Mouse (Mus musculus): ENCODE data around the gene Vmn2r93.

Gene Vmn2r93

DNA sequence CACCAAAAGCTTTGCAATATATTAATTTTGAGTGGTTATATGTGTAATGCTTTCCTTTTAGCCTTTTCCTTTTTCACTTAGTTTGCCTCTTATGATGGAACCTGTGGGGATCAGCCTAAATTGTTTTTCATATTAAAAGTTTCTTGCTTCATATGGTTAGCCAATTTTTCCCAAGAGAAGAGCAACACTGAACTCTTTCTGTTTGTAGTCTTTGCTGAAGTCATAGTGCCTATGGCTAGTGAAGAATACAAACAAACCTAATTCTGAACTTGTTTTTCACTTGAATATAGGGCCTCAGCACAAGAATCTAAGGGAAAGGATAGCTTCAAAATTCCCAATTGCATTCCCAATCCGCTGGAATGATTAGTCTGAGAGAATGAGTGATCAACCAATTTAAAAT is at the start of gene Vmn2r93:
Gene Vmn2r93, plus strand, starts transcription at position 301 of the 400 bp plus-strand sequence.
- no peak for DNase-seq (ENCODE audit: low spot score)

DNA sequence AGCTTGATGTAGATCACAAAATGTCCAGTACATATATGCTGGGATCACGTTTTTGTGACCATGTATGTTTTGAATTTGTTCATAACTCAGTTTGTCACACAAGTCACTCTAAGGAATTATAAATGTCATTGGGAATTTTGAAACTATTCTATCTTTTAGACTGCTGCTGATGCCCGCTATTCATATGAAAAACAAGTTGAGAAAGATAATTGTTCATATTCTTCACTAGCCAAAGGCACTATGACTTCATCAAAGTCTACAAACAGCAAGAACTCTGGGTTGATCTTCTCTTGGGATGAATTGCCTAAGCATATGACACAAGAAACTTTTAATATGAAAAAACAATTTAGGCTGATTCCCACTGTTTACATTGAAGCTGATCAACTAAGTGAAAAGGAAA is 20.2 kb upstream of the Vmn2r93 start, which contains the start of gene Vmn2r94:
Gene Vmn2r94, minus strand, starts transcription at position 101 of the 400 bp plus-strand sequence.
- no peak for DNase-seq (ENCODE audit: low spot score)

DNA sequence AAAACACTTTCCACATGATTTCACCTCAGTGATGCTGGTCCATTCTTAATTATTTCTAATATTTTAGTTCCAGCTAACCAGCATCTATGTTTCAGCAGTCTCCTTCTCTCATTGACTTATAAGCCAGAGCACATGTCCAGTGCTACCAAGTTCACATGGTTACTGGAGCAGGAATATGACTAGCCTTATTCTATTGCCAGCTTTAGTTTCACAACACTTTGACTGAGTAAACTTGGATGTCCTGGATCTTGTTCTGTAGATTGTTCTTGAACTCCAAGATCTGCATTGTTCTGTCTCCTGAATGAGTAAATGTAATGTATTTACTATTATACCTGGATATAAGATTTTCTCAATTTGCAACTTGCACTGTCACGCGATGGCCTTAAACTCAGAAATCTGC is 25.1 kb downstream of the Vmn2r93 start:
- no peak for DNase-seq (ENCODE audit: low spot score)

DNA sequence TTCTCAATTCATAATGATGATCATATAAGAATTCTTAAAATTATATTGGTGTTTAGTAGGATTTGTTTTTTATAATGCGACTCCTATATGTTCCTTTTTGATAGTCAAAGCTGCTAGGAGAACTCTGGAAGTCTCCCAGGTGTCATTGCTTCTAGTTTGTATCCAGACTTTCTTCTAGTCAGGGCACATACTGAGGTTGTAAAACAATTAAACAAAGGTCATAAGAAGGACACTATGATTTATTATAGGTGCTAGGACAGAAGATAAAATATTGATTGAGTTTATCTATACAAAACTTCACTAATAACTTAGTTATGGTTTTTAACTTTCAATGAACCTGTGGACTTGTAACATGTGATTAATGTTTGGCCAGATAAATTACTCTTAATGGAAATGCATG is 62.1 kb downstream of the Vmn2r93 start:
- DNase-seq (ENCODE audit: low spot score): no peak

DNA sequence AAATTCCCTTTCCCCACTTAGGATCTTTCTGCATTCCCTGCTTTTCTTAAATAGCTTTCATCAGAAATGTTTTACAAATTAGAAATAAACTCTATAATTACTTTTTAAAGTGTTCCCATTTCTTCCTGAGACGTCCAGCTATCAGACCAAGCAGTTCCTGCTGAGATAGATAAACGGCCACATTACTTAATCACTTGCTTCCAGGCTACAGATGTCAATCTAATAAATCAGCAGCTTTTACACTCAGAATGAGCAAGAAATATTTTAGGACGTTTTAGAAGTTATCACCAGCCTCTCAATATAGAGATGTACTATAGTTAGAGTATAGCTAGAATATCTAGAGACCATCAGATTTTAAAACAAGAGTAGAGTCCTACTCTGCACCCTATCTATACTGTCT is 62.7 kb downstream of the Vmn2r93 start:
- no peak for DNase-seq (ENCODE audit: low spot score)

Measured in left cerebral cortex, adult 11 months (tissue).